Mouse (Mus musculus): ENCODE data around the gene Nat8l. TPM values are rescaled to one million over a fixed set of nuclear protein-coding genes. Genes with fewer than 3 reads are reported as not detected.

Gene Nat8l
- not detected for polyA plus RNA-seq (2017; shearing (Covaris generic))

DNA sequence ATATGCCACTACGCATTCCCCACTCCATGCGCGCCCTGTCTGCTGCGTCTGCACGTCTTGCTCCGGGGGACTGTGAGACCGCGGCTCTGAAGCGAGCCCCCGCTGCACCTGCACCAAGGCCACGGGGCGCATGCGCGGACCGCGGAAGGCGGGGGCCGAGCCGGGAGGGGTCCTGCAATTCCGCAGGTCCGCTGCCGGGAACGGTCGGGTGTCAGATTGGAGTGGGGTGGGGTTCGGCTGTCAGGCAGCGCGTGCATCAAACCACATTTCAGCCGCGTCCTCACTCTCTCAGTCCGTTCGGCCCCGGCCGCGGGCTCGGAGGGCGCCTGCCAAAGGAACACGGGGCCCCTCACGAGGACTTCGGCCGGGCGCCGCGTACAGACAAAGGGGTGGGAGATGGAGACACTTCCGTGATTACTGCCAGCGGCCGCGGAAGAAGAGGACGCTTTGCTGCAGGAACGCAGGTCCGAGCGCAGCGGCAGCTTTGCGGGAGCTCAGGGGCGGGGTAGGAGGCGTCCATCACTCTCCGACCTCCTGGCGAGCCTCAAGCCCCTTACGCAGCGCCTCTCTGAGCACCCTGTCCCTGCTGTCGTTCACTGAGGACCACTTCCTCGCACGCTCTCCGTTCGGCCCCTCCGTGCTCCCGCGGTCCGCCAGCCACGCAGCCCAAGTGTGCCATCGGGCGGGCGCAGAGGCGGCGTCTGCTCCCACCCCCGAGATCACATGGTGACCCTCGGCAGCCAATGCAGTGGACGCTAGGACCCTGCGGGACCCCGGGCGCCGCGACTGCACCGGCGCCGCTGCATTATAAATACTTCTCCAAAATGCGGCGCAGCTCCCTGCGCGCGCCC lies at the start of gene Nat8l:
TSS of gene Nat8l (plus strand) at position 142 of the 851 bp plus-strand sequence.

GRCm38 (mm10) chr5:33983309-33984121 lies 12.3 kb upstream of the Nat8l start, which contains the start of gene Gm1673:
Gm1673 (plus strand) TSS chr5:33983433.

Other genes with a start within 250 kb of the Nat8l start
- gene Letm1, start 213.2 kb upstream of the Nat8l start, polyA plus RNA-seq (2017; shearing (Covaris generic)), result 127 TPM
- 22.4 TPM for gene Nsd2, start 175.3 kb upstream of the Nat8l start, polyA plus RNA-seq (2017; shearing (Covaris generic))
- gene Nelfa, start 59.6 kb upstream of the Nat8l start, polyA plus RNA-seq (2017; shearing (Covaris generic)), result 49.0 TPM
- 0.59 TPM for gene Gm1673, start 12.6 kb upstream of the Nat8l start, polyA plus RNA-seq (2017; shearing (Covaris generic))
- 1.4 TPM for gene Poln, start 173.5 kb downstream of the Nat8l start, polyA plus RNA-seq (2017; shearing (Covaris generic))
- 66.5 TPM for gene Haus3, start 173.5 kb downstream of the Nat8l start, polyA plus RNA-seq (2017; shearing (Covaris generic))
- 82.4 TPM for gene Mxd4, start 191.7 kb downstream of the Nat8l start, polyA plus RNA-seq (2017; shearing (Covaris generic))